Mouse (Mus musculus) T-helper 2 cell (primary cell): ENCODE measurements around the gene Klhl25.
"Not testable (repeated sequence)": the region's sequence is repeated elsewhere in the genome, so short reads cannot be mapped to it uniquely, and the experiment has no call there.

Experiments used
- in situ Hi-C: fragments of 300-600 bp; cut with MboI, MseI; formaldehyde crosslinking; loops from one replicate; pipeline ENCODE4 v1.15.1; 2025; ENCODE audit warnings: high pct_unique_total_duplicates

Klhl25 gene

GRCm38 (mm10) chr7:75872255-75872654, 24.1 kb downstream of the Klhl25 start:
- in situ Hi-C loops = loop anchor here (5.0 to 25.0 kb wide), 2 partner anchors 40 to 735 kb away; no protein-coding TSS in a partner anchor

GRCm38 (mm10) chr7:75872697-75873096, 24.6 kb downstream of the Klhl25 start:
- in situ Hi-C loops = loop anchor here (5.0 to 25.0 kb wide), 2 partner anchors 40 to 735 kb away; no protein-coding TSS in a partner anchor

GRCm38 (mm10) chr7:75873216-75873615, 25.1 kb downstream of the Klhl25 start:
- in situ Hi-C loops = loop anchor here (5.0 to 25.0 kb wide), 2 partner anchors 41 to 736 kb away; no protein-coding TSS in a partner anchor

- in situ Hi-C loops = loop anchor here (5.0 to 25.0 kb wide), 2 partner anchors 41 to 736 kb away; no protein-coding TSS in a partner anchor
Observed at GRCm38 (mm10) chr7:75873746-75874145, 25.6 kb downstream of the Klhl25 start.

- in situ Hi-C loops = not testable (repeated sequence)
Observed at GRCm38 (mm10) chr7:75879436-75879835, 31.3 kb downstream of the Klhl25 start.

GRCm38 (mm10) chr7:75880236-75880635, 32.1 kb downstream of the Klhl25 start:
- in situ Hi-C loops = no loop called here

- in situ Hi-C loops = no loop called here
Observed at GRCm38 (mm10) chr7:75880650-75881049, 32.5 kb downstream of the Klhl25 start.

- in situ Hi-C loops = no loop called here
Observed at GRCm38 (mm10) chr7:75881376-75881775, 33.3 kb downstream of the Klhl25 start.

GRCm38 (mm10) chr7:75881791-75882190, 33.7 kb downstream of the Klhl25 start:
- in situ Hi-C loops = no loop called here

GRCm38 (mm10) chr7:75891466-75891865, 43.4 kb downstream of the Klhl25 start:
- in situ Hi-C loops = no loop called here

GRCm38 (mm10) chr7:75892737-75893136, 44.6 kb downstream of the Klhl25 start:
- in situ Hi-C loops = no loop called here

- in situ Hi-C loops = no loop called here
Observed at GRCm38 (mm10) chr7:75893709-75894108, 45.6 kb downstream of the Klhl25 start.

GRCm38 (mm10) chr7:75897041-75897440, 48.9 kb downstream of the Klhl25 start:
- in situ Hi-C loops = no loop called here

GRCm38 (mm10) chr7:75899102-75899501, 51.0 kb downstream of the Klhl25 start:
- in situ Hi-C loops = no loop called here

GRCm38 (mm10) chr7:75899517-75899916, 51.4 kb downstream of the Klhl25 start:
- in situ Hi-C loops = no loop called here

- in situ Hi-C loops = no loop called here
Observed at GRCm38 (mm10) chr7:75899954-75900353, 51.8 kb downstream of the Klhl25 start.

GRCm38 (mm10) chr7:75905145-75905544, 57.0 kb downstream of the Klhl25 start:
- in situ Hi-C loops = no loop called here

GRCm38 (mm10) chr7:75910035-75910651, 62.0 kb downstream of the Klhl25 start:
- in situ Hi-C loops = loop anchor here (10.0 kb wide), 1 partner anchor 1035 kb away; no protein-coding TSS in a partner anchor

- in situ Hi-C loops = loop anchor here (10.0 kb wide), 1 partner anchor 1034 kb away; no protein-coding TSS in a partner anchor
Observed at GRCm38 (mm10) chr7:75910652-75911035, 62.5 kb downstream of the Klhl25 start.

GRCm38 (mm10) chr7:75913952-75914351, 65.8 kb downstream of the Klhl25 start:
- in situ Hi-C loops = loop anchor here (10.0 kb wide), 1 partner anchor 1031 kb away; no protein-coding TSS in a partner anchor

- in situ Hi-C loops = loop anchor here (10.0 kb wide), 1 partner anchor 1029 kb away; no protein-coding TSS in a partner anchor
Observed at GRCm38 (mm10) chr7:75915550-75915949, 67.4 kb downstream of the Klhl25 start.

GRCm38 (mm10) chr7:75917662-75918061, 69.6 kb downstream of the Klhl25 start:
- in situ Hi-C loops = loop anchor here (10.0 kb wide), 1 partner anchor 1027 kb away; no protein-coding TSS in a partner anchor

- in situ Hi-C loops = loop anchor here (5.0 to 10.0 kb wide), 2 partner anchors 438 to 1025 kb away; no protein-coding TSS in a partner anchor
Observed at GRCm38 (mm10) chr7:75919745-75920144, 71.6 kb downstream of the Klhl25 start.
